Mouse (Mus musculus): ENCODE measurements around the gene Slc22a21.

GRCm38 (mm10) chr11:53926303-53926702, 53.8 kb downstream of the Slc22a21 start:
- TF ChIP-seq CTCF (IDR thresholded peaks at IDR 0.05; ENCODE audit: control insufficient read depth, insufficient read depth, insufficient read length) (no peak), FOSL1 (IDR thresholded peaks at IDR 0.05; ENCODE audit: insufficient read depth, low read length, poor library complexity, severe bottlenecking) (no peak), CEBPB (IDR thresholded peaks at IDR 0.05; ENCODE audit: low read depth) (no peak), USF1 (IDR thresholded peaks at IDR 0.05; ENCODE audit: low read depth) (no peak), MYOG (IDR thresholded peaks at IDR 0.05; ENCODE audit: control insufficient read depth, extremely low read depth, insufficient read length) (no peak), MAX (IDR thresholded peaks at IDR 0.05) (no peak), MYOD1 (IDR thresholded peaks at IDR 0.05; ENCODE audit: control insufficient read depth, insufficient read length, low read depth) (no peak)
